Mouse (Mus musculus) retina, postnatal 7 days (tissue): Measurements from ENCODE around the gene Lin52.
"Not testable (repeated sequence)": the region's sequence is repeated elsewhere in the genome, so short reads cannot be mapped to it uniquely, and the experiment has no call there.

Experiments
- DNase-seq: peaks from one replicate; pipeline ENCODE4 v3.0.0-alpha.2; 2012; ENCODE audit warnings: low read depth, low spot score

The Lin52 gene

DNA sequence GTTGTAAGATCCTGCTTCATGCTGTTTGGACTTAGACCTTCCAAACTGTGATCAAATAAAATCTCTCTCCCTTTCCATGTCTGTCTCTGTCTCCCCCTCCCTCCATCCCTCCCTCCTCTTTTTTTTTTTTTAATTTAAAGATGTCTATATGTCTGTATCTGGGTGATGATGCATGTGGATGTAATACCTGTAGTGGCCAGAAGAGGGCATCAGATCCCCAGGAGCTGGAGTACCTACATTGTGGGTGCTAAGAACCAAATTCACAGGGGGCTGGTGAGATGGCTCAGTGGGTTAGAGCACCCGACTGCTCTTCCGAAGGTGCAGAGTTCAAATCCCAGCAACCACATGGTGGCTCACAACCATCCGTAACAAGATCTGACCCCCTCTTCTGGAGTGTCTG is 88.3 kb downstream of the Lin52 start:
- DNase-seq: not testable (repeated sequence)

DNA sequence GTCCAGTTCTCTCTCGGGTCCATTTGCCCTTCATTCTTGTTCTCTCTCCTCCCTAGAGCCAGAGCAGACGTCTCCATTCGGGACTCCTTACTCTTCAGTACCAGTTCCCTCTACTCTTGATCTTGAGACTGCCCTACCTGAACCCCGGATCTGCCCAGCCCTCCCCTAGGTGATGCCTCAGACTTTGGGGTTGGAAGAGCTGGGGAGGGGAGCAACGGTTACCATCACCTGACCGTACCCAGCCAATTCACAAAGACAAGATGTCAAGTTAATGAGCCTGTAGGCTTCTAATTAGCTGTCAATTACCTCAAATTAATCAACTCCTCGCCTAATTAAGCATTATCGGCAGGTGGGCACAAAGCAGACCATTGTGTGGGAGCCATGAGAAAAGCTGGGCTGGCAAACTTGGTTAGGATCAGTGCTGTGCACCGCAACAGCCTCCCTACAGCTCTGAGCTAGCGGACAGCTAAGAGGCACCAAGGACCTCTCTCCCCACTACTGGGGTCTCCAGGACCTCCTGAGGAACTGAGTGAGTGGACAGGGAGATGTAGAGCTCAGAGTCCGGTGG is 90.3 kb downstream of the Lin52 start:
- DNase-seq: no peak

DNA sequence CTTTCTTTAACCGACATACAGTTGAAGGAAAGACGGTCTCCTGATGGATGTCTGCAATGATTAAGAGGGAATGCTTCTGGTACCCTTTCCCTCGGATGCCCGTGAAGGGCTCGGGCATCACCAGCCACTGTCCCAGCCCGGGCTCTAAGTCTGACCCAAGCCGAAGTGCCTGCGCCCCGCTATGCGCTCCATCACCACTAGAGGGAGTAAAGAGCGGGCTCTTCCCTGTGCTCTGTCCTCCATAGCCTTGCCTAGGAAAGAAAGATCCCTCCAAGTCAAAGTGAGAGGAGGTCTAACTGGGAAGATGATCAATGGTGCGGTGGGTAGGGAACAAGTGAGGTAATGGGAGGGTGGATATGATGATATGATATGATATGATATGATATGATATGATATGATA is 94.8 kb downstream of the Lin52 start:
- peak; percentile 71 for DNase-seq

DNA sequence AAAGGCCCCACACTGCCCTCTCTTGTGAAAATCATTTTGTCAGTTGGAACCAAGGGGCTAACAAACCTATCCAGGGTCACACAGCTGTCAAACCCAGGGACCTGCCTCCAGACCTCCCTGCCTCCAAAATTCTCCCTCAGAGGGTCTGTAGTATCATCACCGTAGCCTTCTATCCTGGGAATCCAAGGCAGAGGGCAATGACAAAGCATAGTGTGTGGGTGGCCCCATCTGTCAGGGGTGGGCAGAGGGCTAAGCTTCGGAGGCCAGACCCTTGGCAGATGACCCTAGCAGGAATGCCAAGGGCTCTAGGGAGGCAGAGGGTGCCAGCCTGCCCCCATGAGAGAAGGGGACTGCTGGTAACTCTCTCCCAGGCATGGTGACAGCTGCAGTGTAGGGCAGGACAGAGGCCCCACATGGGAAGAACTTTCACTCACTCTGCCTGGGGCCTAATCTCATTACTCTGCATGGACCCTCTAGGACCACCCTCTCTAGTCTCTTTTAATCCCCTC is 95.4 kb downstream of the Lin52 start:
- no peak for DNase-seq

DNA sequence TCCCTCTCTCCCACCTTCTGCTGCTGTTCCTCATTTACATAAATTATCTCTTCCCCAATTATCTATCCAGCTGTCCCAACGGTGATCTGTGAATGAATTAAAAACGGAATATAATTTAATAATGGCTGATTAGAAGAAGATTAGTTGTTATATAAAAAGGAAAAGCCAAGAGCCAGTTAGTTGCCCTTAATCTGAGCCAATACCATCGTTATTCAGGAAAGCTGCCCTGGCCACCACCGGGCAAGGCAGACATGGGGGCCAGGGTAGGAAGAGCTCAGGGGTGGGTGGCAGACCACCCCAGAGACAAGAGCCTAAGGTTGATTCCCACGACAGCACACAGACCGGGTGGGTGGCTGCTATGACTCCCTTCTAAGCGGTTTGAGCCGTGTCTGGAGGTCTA is 97.0 kb downstream of the Lin52 start:
- no peak for DNase-seq

DNA sequence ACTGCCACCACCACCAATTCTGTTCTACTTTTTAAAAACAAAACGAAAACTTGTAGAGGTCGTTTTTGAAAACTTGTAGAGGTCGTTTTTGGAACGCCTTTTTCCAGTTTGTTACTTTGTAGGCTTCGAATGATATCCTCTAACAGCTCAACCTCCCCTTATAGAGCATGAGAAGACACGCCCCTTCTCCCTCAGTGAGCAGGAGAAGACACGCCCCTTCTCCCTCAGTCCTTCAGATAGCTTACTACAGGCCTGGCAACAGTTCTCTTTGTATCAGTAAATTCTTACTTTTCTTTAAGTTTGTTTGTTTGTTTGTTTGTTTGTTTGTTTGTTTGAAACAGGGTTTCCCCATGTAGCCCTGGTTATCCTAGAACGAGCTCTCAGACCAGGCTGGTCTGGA is 104.0 kb downstream of the Lin52 start:
- DNase-seq: no peak

DNA sequence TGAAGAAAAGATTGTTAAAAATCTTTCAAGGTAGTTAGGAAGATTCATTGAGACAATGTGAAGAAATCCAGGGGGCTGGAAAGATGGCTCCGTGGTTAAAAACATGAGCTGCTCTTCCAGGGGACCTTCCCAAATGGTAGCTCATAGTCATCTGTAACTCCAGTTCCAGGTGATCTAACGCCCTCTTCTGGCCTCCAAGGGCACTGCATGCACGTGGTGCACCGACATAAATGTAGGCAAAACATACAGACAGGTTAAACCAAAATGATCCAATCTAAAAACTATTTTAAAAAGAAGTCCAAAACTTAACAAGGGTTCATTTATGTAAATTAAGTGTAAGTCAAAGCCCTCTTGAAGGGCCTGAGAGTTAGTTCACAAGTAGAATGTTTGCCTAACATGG is 111.3 kb downstream of the Lin52 start:
- no peak for DNase-seq

DNA sequence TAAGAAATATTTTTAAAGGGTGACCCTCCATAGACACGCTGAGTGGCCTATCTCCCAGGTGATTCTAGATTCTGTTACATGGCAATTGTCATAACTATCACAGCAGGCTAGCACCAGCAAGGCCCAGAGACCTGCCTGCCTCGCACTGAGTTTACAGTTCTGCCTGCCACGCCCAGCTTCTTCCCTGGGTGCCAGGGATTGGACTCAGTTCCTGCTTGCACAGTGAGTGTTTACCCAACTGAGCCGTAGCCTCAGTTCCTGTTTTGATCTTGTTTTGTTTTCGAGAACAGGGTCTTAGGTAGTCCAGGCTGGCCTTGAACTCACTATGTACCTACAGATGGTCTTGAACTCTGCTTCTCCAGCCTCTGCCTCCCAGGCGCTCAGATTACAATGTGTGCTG is 116.4 kb downstream of the Lin52 start:
- DNase-seq: no peak

DNA sequence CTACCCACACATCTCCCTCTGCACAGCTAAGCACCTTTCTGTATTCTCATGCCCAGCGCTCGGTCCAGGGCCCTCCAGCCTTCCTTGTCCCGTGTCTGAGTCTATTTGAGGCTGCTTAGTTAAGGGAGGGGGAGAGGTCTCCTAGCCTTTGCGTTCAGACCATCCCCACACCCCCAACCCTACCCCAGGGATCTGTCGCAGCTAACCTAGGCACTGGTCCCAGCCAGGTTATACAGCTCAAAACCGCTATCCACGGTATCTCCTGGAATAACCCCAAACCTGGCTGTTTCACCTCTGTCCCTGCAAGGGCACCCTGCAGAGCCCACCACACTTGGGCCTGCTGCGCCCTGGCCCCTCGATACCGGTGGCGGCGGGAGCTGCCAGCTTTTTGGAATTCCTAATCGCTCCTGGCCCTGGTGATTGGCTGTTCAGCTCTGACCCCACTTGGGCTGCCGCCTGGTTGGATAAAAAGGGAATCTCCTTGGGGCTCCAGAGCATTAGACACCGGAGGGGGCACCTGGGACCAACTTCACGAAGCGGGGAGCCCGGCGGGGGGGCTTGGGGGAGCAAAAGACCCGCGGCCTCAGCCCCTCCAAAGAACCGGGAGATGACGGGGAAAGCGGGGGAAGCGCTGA is 118.2 kb downstream of the Lin52 start, which contains the start of gene Vsx2:
TSS of gene Vsx2 (plus strand) at position 427 of the 635 bp plus-strand sequence.
- DNase-seq: no peak

DNA sequence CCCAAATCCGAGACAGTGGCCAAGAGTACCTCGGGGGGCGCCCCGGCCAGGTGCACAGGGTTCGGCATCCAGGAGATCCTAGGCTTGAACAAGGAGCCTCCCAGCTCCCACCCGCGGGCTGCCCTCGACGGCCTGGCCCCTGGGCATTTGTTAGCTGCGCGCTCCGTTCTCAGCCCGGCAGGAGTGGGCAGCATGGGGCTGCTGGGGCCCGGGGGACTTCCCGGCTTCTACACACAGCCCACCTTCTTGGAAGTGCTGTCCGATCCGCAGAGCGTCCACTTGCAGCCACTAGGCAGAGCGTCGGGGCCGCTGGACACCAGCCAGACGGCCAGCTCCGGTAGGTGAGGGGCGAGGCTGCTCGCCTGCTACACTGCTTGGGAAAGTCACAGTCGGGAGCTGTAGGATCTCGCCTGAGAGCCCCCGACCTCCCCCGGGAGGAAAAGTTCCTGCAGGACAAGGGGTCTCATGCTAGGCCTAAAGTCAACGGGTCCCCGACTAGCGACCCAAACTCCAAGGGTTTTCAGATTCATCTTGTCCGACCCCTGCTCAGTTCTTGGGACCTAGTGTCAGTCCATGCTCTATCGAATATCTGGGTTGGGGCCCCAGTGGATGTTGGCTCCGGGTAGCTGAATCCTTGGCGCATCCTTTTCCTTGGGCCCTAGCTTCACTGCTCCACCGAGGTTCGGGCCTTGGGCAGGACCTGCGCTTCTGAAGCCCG is 118.9 kb downstream of the Lin52 start:
- no peak for DNase-seq

DNA sequence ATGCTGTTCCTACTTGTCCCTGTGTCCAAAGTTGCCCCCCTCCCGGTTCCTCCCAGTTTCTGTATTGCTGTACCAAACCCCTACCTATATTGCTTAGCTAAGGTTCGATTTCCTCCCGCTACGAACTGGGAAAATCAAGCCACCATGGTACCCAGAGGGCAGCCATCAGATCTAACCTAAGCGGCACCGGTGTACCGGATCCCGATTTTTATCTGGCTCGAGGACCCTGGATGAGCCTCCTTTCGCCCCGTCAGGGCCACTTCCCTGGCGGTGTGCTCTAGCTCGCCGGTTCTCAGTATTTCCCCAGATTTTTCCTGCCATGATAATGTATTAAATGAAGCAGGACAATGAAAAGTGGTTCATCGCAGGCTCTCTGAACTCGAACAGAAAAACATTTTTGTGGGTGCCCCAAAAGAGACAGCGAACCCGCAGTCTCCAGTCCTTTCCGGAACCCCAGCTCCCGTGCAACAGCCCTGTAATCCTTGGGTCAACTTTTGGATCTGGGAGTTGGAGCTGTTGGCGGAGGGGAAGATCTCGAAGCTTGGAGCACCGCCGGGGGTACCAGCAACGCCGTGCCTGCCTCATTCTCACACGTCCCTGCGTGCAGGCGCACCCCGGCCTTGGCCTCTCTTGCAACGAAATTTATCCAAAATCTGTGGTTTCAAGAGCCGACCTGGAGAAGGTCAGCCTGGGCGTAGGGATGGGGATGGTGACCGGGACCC is 119.6 kb downstream of the Lin52 start:
- DNase-seq: no peak

DNA sequence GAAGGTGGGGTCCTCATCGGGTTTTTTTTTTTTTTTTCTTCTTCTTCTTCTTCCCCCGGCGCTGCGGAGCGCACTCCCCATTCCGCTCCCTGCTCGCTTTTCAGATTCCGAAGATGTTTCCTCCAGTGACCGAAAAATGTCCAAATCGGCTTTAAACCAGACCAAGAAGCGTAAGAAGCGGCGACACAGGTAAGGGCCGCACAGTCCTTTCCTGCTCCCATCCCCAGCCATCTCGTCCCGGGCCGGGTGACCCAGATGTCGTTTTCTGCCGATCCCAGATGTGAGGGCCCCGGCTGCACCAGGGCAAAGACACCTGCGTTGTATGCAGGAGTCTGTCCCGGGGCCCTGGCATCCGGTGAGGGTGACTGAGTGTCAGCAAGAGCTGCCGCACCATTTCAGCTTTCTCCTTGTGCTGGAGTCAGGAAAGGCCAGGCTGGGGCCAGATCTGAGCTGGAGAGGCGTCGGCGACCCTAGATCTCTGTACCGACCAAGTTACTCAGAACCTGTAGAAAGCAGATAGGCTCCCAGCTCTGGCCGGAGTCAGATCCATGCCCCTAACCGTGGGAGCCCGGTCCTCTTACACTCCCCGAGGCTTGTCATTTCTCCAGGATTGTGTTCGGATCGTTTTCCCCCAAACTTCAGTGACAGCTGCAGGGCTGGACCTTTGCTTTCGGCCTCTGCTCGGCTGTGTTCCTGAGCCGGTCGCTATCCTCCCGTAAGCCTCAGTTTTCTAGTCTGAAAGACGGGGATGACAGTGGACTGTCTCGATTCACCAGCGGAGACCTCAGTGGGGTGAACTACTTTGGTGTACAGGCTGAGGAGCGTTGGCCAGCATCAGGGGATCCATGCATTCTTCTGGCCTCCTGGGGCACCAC is 120.5 kb downstream of the Lin52 start:
- no peak for DNase-seq

DNA sequence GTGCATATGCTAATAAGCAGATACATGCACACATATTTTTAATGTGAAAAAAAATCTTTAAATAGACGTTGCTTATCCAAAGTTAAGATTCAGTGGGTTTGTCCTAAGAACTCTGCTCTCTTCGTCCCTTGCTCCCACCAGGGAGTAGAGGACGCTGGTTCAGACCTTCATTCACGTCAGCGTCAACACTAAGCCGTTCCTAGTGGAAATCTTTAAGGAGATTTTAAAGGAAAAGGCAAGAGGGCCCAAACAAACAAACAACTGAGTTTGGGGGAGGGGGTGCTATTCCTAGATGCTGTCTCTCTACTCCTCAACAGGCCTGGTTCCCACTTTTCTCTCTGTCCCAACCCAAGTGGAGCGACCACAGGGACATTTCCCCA is 121.1 kb downstream of the Lin52 start:
- no peak for DNase-seq

DNA sequence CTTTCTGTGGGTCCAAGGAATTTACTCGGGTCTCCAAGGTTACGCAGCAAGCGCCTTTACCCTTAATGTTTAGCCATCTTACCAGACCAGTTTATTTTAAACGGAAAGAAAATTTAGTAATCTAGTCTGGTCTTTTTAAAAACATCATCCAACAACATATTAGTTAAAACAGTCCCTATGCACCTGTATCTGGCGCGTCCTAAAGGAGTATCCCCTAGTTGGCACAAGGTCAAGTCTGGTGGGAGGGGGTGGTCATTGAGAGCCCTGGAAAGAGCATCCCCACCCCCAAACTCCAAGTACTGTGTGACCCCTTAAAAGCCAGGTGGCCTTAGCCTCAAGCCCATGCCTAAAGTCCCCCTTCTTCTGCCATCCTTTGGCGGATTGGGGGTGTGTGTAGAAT is 121.9 kb downstream of the Lin52 start:
- no peak for DNase-seq

DNA sequence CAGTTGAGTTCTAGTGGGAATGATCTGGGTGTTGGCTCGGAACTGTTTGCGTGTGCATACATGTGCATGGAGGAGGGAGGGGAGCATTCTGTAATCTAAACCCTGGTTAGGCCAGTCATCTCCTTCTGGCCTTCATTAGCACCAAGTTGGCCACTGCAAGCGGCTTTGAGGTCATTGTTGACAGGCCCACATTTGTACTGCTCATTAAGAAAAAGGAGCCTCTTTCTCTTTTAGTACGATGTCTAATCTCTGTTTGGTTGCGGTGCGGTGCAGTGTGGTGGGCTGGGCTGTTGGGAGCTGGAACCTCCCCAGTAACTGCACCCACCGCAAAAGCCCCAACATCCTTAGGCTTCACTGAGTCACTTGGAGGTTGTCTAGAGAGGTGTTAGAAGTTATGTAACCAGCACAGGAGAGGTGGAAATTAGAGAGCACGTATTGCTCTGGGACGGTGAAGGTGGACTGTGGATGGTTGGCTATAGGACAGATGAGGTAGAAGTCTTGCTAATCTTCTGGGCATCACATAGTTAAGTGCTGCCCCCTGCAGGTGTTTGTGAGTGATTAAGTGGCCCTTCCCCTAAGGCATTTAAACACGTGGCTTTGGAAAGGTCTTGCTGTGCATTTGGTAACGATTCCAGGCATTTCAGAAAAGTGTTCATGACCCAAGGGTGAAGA is 126.7 kb downstream of the Lin52 start:
- DNase-seq: no peak

DNA sequence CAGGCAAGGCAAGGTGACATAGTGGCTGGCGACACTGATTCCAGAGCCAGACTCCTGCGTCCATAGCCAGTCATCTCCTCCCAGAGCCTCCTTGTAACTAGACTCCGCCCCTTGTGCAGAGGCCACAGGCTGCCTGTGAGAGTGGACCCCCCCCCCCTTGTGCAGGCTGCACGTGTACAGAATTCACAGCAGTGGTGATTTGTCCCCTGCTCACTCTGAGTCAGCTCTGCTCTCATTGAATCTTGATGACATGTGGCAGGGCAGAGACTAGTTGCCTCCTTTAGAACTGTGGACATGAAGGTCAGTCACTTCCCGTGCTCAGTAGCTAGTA is 127.2 kb downstream of the Lin52 start:
- DNase-seq: no peak

DNA sequence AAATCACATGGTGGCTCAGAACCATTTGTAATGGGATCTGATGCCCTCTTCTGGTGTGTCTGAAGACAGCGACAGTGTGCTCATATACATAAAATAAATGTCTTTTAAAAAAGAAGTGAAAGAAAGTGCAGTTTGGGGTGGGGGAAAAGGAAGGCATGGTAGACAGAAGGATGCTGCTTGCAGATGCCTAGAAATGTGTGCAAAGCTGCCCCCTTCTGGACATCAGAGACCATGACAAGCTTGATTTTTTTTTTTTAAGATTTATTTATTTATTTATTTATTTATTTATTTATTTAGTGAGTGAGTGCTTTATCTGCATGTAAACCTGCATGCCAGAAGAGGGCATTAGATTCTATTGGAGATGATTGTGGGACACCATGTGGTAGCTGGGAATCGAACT is 130.1 kb downstream of the Lin52 start:
- DNase-seq: no peak

DNA sequence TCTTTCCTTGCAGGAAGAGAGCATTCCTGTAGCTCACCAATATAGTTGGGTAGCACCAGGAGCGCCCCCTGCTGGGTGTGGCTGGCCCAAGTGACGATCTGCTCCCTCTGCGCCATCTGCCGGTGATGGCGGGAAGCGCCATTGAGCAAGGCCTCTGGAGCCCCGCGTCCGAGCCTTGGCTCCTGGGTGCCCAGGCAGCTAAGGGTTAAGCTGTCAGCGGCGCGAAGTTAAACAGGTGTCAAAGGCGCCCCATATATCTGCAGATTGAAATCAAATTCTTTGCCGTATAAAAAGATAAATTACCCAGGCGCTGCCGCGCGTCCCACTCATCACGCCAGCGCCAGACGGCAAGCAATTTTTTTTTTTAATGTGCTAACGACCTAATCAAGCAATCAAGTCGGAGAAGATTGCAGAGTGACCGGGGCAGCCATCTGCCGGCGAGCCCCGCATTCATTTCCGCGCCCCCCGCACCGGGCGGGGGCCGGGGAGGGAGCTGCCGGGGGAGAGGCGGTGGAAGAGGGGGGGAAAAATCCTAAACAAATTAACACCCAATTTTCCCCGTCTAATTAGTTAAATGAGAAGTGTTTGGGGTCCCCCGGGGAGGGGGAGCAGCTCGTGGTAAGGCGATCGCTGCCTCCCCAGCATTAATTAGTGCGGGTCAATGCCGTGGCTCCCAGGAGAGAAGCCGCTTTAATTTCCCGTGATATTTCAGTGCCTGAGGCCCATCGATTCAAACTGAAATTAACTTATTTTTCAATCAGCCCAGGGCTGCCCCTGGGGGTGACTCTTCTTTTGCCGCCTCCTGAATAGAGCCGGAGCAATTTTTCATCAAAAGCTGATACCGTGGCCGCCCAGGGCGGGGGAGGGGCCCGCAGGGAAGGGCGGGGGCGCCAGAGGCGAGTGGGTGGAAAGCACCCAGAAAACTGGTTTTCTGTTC is 138.9 kb downstream of the Lin52 start:
- peak; percentile 90 for DNase-seq
